Mouse (Mus musculus): ENCODE data around the gene Ackr1. TPM values are rescaled to one million over a fixed set of nuclear protein-coding genes. Genes with fewer than 3 reads are reported as not detected.

The Ackr1 gene
- polyA plus RNA-seq, 1 experiment from 2014 or later = 0.85 TPM

GRCm38 (mm10) chr1:173364125-173364800, 30.7 kb upstream of the Ackr1 start:
- no peak for DNase-seq (ENCODE audit: low spot score)
- Histone ChIP-seq H3K4me3 (ENCODE audit: low read depth, low read length) (no peak overlapping the region), H3K4me1 (replicated peaks; ENCODE audit: control insufficient read depth, insufficient read depth) (no peaks in the 10 kb centered on the region), H3K9me3 (ENCODE audit: control insufficient read depth, low read length) (no peaks in the 10 kb centered on the region), H3K27me3 (ENCODE audit: control insufficient read depth, insufficient read depth, low read length) (no peaks in the 10 kb centered on the region), H3K4me2 (replicated peaks; ENCODE audit: low read depth) (no peak overlapping the region), H3K36me3 (ENCODE audit: control insufficient read depth, insufficient read depth, low read length) (no peaks in the 10 kb centered on the region), H3K9ac (ENCODE audit: low read length) (no peak overlapping the region), H3K27ac (replicated peaks) (no peak overlapping the region)
- TF ChIP-seq EP300 (optimal IDR thresholded peaks at IDR 0.05) (no peak), CTCF (IDR thresholded peaks at IDR 0.05; ENCODE audit: low read depth) (no peak)
- WGBS = 87% methylated on average over 4 of the region's 4 CpGs
- ATAC-seq (ENCODE audit: low FRiP score, low TSS enrichment) = no peak

- Histone ChIP-seq H3K9ac (ENCODE audit: low read length) (no peak overlapping the region), H3K9me3 (ENCODE audit: control insufficient read depth, low read length) (no peaks in the 10 kb centered on the region), H3K27me3 (ENCODE audit: control insufficient read depth, insufficient read depth, low read length) (no peaks in the 10 kb centered on the region), H3K4me2 (replicated peaks; ENCODE audit: low read depth) (no peak overlapping the region), H3K4me3 (ENCODE audit: low read depth, low read length) (no peak overlapping the region), H3K27ac (replicated peaks) (no peak overlapping the region), H3K36me3 (ENCODE audit: control insufficient read depth, insufficient read depth, low read length) (no peaks in the 10 kb centered on the region), H3K4me1 (replicated peaks; ENCODE audit: control insufficient read depth, insufficient read depth) (no peaks in the 10 kb centered on the region)
- ATAC-seq (ENCODE audit: low FRiP score, low TSS enrichment) (no peak), DNase-seq (ENCODE audit: low spot score) (no peak)
- TF ChIP-seq CTCF (IDR thresholded peaks at IDR 0.05; ENCODE audit: low read depth) = no peak
- no peak for TF ChIP-seq EP300 (optimal IDR thresholded peaks at IDR 0.05)
- WGBS = 87% methylated on average over 2 of the region's 2 CpGs
These were observed 29.9 kb upstream of the Ackr1 start for GRCm38 (mm10) chr1:173363436-173363835.

GRCm38 (mm10) chr1:173361651-173362050, 28.1 kb upstream of the Ackr1 start:
- ATAC-seq (ENCODE audit: low FRiP score, low TSS enrichment) = no peak
- Histone ChIP-seq H3K9ac (ENCODE audit: low read length) (no peak overlapping the region), H3K4me2 (replicated peaks; ENCODE audit: low read depth) (no peak overlapping the region), H3K4me3 (ENCODE audit: low read depth, low read length) (no peak overlapping the region), H3K27me3 (ENCODE audit: control insufficient read depth, insufficient read depth, low read length) (no peaks in the 10 kb centered on the region), H3K36me3 (ENCODE audit: control insufficient read depth, insufficient read depth, low read length) (no peaks in the 10 kb centered on the region), H3K4me1 (replicated peaks; ENCODE audit: control insufficient read depth, insufficient read depth) (no peaks in the 10 kb centered on the region), H3K9me3 (ENCODE audit: control insufficient read depth, low read length) (no peaks in the 10 kb centered on the region), H3K27ac (replicated peaks) (no peak overlapping the region)
- TF ChIP-seq CTCF (IDR thresholded peaks at IDR 0.05; ENCODE audit: low read depth) (no peak), EP300 (optimal IDR thresholded peaks at IDR 0.05) (no peak)
- peak; percentile 81 for DNase-seq (ENCODE audit: low spot score)
- WGBS = 24% methylated on average over 6 of the region's 6 CpGs

- WGBS = 57% methylated on average over 4 of the region's 4 CpGs
These were observed 26.2 kb upstream of the Ackr1 start for GRCm38 (mm10) chr1:173359590-173360290.

GRCm38 (mm10) chr1:173357799-173358198, 24.2 kb upstream of the Ackr1 start:
- H3K27me3 ChIP-seq (ENCODE audit: control insufficient read depth, insufficient read depth, low read length) = no peaks in the 10 kb centered on the region
- no peak for ATAC-seq (ENCODE audit: low FRiP score, low TSS enrichment)
- no peak overlapping the region for H3K4me3 ChIP-seq (ENCODE audit: low read depth, low read length)
- 40% methylated on average over 4 of the region's 4 CpGs for WGBS
- DNase-seq (ENCODE audit: low spot score) = no peak
- TF ChIP-seq CTCF (IDR thresholded peaks at IDR 0.05; ENCODE audit: low read depth) (no peak), EP300 (optimal IDR thresholded peaks at IDR 0.05) (no peak)
- H3K9me3 ChIP-seq (ENCODE audit: control insufficient read depth, low read length) = no peaks in the 10 kb centered on the region
- no peaks in the 10 kb centered on the region for H3K4me1 ChIP-seq (replicated peaks; ENCODE audit: control insufficient read depth, insufficient read depth)
- no peak overlapping the region for H3K27ac ChIP-seq (replicated peaks)
- H3K4me2 ChIP-seq (replicated peaks; ENCODE audit: low read depth) = no peak overlapping the region
- H3K9ac ChIP-seq (ENCODE audit: low read length) = no peak overlapping the region
- no peaks in the 10 kb centered on the region for H3K36me3 ChIP-seq (ENCODE audit: control insufficient read depth, insufficient read depth, low read length)

More at GRCm38 (mm10) chr1:173359590-173360290, 26.2 kb upstream of the Ackr1 start:
- no peaks in the 10 kb centered on the region for H3K36me3 ChIP-seq (ENCODE audit: control insufficient read depth, insufficient read depth, low read length)
- H3K27ac ChIP-seq (replicated peaks) = no peak overlapping the region
- H3K4me2 ChIP-seq (replicated peaks; ENCODE audit: low read depth) = no peak overlapping the region
- no peak for TF ChIP-seq EP300 (optimal IDR thresholded peaks at IDR 0.05)
- no peak for TF ChIP-seq CTCF (IDR thresholded peaks at IDR 0.05; ENCODE audit: low read depth)
- no peak overlapping the region for H3K4me3 ChIP-seq (ENCODE audit: low read depth, low read length)
- ATAC-seq (ENCODE audit: low FRiP score, low TSS enrichment) = no peak
- no peaks in the 10 kb centered on the region for H3K4me1 ChIP-seq (replicated peaks; ENCODE audit: control insufficient read depth, insufficient read depth)
- no peak overlapping the region for H3K9ac ChIP-seq (ENCODE audit: low read length)
- DNase-seq (ENCODE audit: low spot score) = no peak
- H3K9me3 ChIP-seq (ENCODE audit: control insufficient read depth, low read length) = no peaks in the 10 kb centered on the region
- no peaks in the 10 kb centered on the region for H3K27me3 ChIP-seq (ENCODE audit: control insufficient read depth, insufficient read depth, low read length)

- no peaks in the 10 kb centered on the region for H3K36me3 ChIP-seq (ENCODE audit: control insufficient read depth, insufficient read depth, low read length)
- no peaks in the 10 kb centered on the region for H3K27me3 ChIP-seq (ENCODE audit: control insufficient read depth, insufficient read depth, low read length)
- H3K4me1 ChIP-seq (replicated peaks; ENCODE audit: control insufficient read depth, insufficient read depth) = no peaks in the 10 kb centered on the region
- H3K9me3 ChIP-seq (ENCODE audit: control insufficient read depth, low read length) = no peaks in the 10 kb centered on the region
- ATAC-seq (ENCODE audit: low FRiP score, low TSS enrichment) = no peak
- DNase-seq (ENCODE audit: low spot score) = no peak
- H3K9ac ChIP-seq (ENCODE audit: low read length) = no peak overlapping the region
- 89% methylated on average over 2 of the region's 2 CpGs for WGBS
- H3K4me2 ChIP-seq (replicated peaks; ENCODE audit: low read depth) = no peak overlapping the region
- TF ChIP-seq EP300 (optimal IDR thresholded peaks at IDR 0.05) = no peak
- TF ChIP-seq CTCF (IDR thresholded peaks at IDR 0.05; ENCODE audit: low read depth) = peak; percentile 47
- H3K4me3 ChIP-seq (ENCODE audit: low read depth, low read length) = no peak overlapping the region
- H3K27ac ChIP-seq (replicated peaks) = no peak overlapping the region
These were observed 23.1 kb upstream of the Ackr1 start for GRCm38 (mm10) chr1:173356699-173357098.
